Mouse (Mus musculus): Measurements from ENCODE around the gene Gm9495.
"Not testable (repeated sequence)": the region's sequence is repeated elsewhere in the genome, so short reads cannot be mapped to it uniquely, and the experiment has no call there.

GRCm38 (mm10) chr8:69474946-69475345 lies 21.6 kb upstream of the Gm9495 start:
- TF ChIP-seq USF1, ZC3H11A (IDR thresholded peaks at IDR 0.05; ENCODE audit: low read depth, low read length): not testable (repeated sequence)

Measured in CH12.LX (cell line).